ENCODE assay signal across 14 mouse cellular contexts in genomic region chr7:139257752-139258542, GRCm38 (mm10). TPM values are rescaled to one million over a fixed set of nuclear protein-coding genes. Genes with fewer than 3 reads are reported as not detected.
DNase-seq lines count a peak whose midpoint lies in the region; ATAC-seq lines count a peak whose summit lies in the region.
"Had no signal": no experiment of that assay in that cellular context is flagged by ENCODE, and none has a peak within 500 bp of the region (broad histone marks: within the 10 kb centered on the region; RNA-seq: fewer than 3 reads in every experiment).

No protein-coding gene starts in this region.

- H3K36me3 ChIP-seq in heart, embryonic 10.5 days = peaks cover 71% of the 10 kb centered on the region
- no peaks in the 10 kb centered on the region; the same call in 1 of the 2 replicates for H3K36me3 ChIP-seq in embryonic facial prominence, embryonic 11.5 days (replicated peaks; ENCODE audit: control insufficient read depth, insufficient read depth, low read depth, low read length)
- H3K36me3 ChIP-seq in kidney, embryonic 14.5 days (ENCODE audit: control insufficient read depth, insufficient read depth, low read length) = peaks cover 12% of the 10 kb centered on the region; the same call in 1 of the 2 replicates
- H3K36me3 ChIP-seq in lung, embryonic 16.5 days (ENCODE audit: control insufficient read depth, insufficient read depth, low read length) = peaks cover 23% of the 10 kb centered on the region

- H3K27me3 ChIP-seq in heart, embryonic 10.5 days (ENCODE audit: insufficient read depth, poor library complexity, severe bottlenecking) = no peaks in the 10 kb centered on the region
- H3K27me3 ChIP-seq in embryonic facial prominence, embryonic 11.5 days (ENCODE audit: control insufficient read depth, insufficient read depth, low read length) = no peaks in the 10 kb centered on the region
- H3K27me3 ChIP-seq in kidney, embryonic 14.5 days (ENCODE audit: control insufficient read depth, insufficient read depth, low read length) = no peaks in the 10 kb centered on the region
- H3K27me3 ChIP-seq in lung, embryonic 16.5 days (ENCODE audit: control insufficient read depth, insufficient read depth, low read depth, low read length) = no peaks in the 10 kb centered on the region
- H3K27me3 ChIP-seq: neural tube, embryonic 15.5 days had no signal

- H3K27ac ChIP-seq in heart, embryonic 10.5 days = peak overlapping the region; percentile 56
- no peak overlapping the region for H3K27ac ChIP-seq in embryonic facial prominence, embryonic 11.5 days (replicated peaks; ENCODE audit: low read depth, low read length)
- H3K27ac ChIP-seq in kidney, embryonic 14.5 days (ENCODE audit: low read depth, low read length) = peak overlapping the region; percentile 74
- H3K27ac ChIP-seq in lung, embryonic 16.5 days (ENCODE audit: low read length) = peak overlapping the region; percentile 94
- H3K27ac ChIP-seq: midbrain, embryonic 12.5 days; neural tube, embryonic 15.5 days had no signal

- no peak overlapping the region for H3K9ac ChIP-seq in embryonic facial prominence, embryonic 11.5 days (replicated peaks; ENCODE audit: low read length)
- H3K9ac ChIP-seq in kidney, embryonic 14.5 days (ENCODE audit: low read depth, low read length) = no peak overlapping the region
- no peak overlapping the region for H3K9ac ChIP-seq in lung, embryonic 16.5 days (ENCODE audit: low read length)
- H3K9ac ChIP-seq: midbrain, embryonic 12.5 days; neural tube, embryonic 15.5 days had no signal

- no peak for DNase-seq in heart, embryonic 10.5 days (ENCODE audit: low spot score)
- DNase-seq in heart, adult 18-20 months = no peak
- peak; percentile 41 for DNase-seq in embryonic facial prominence, embryonic 11.5 days (ENCODE audit: low spot score)
- DNase-seq in layer of hippocampus, postnatal 10 days (ENCODE audit: low spot score in 2 of 2) = no peak
- no peak for DNase-seq in cerebellum, adult 18-20 months
- DNase-seq: adrenal gland, postnatal 10 days; cerebellum, postnatal 10 days; gastrocnemius, postnatal 14 days; liver had no signal

- peaks cover 50% of the 10 kb centered on the region for H3K4me1 ChIP-seq in heart, embryonic 10.5 days
- H3K4me1 ChIP-seq in embryonic facial prominence, embryonic 11.5 days (ENCODE audit: control insufficient read depth, insufficient read depth, low read length) = no peaks in the 10 kb centered on the region
- peaks cover 4% of the 10 kb centered on the region; the same call in 1 of the 2 replicates for H3K4me1 ChIP-seq in kidney, embryonic 14.5 days (ENCODE audit: control insufficient read depth, insufficient read depth, low read length)
- H3K4me1 ChIP-seq in lung, embryonic 16.5 days (replicated peaks; ENCODE audit: control insufficient read depth, insufficient read depth, low read length) = peaks cover 30% of the 10 kb centered on the region
- H3K4me1 ChIP-seq: midbrain, embryonic 12.5 days had no signal

- no peak overlapping the region for H3K4me2 ChIP-seq in embryonic facial prominence, embryonic 11.5 days (ENCODE audit: low read depth, low read length)
- no peak overlapping the region for H3K4me2 ChIP-seq in kidney, embryonic 14.5 days (replicated peaks; ENCODE audit: low read depth, low read length)
- no peak overlapping the region for H3K4me2 ChIP-seq in lung, embryonic 16.5 days (ENCODE audit: low read depth, low read length)
- H3K4me2 ChIP-seq: midbrain, embryonic 12.5 days; neural tube, embryonic 15.5 days had no signal

- 46% methylated on average over 10 of the region's 10 CpGs for WGBS in heart, embryonic 10.5 days
- WGBS in embryonic facial prominence, embryonic 11.5 days = 70% methylated on average over 10 of the region's 10 CpGs
- 72% methylated on average over 10 of the region's 10 CpGs for WGBS in kidney, embryonic 14.5 days
- 45% methylated on average over 10 of the region's 10 CpGs for WGBS in lung, embryonic 16.5 days

- no peaks in the 10 kb centered on the region for H3K9me3 ChIP-seq in heart, embryonic 10.5 days
- H3K9me3 ChIP-seq in embryonic facial prominence, embryonic 11.5 days (replicated peaks; ENCODE audit: control insufficient read depth, low read length) = no peaks in the 10 kb centered on the region
- peaks cover 2% of the 10 kb centered on the region; the same call in 1 of the 2 replicates for H3K9me3 ChIP-seq in kidney, embryonic 14.5 days (ENCODE audit: control insufficient read depth, low read length)
- H3K9me3 ChIP-seq in lung, embryonic 16.5 days (ENCODE audit: control insufficient read depth, low read length) = no peaks in the 10 kb centered on the region
- H3K9me3 ChIP-seq: midbrain, embryonic 12.5 days; neural tube, embryonic 15.5 days had no signal

- ATAC-seq in embryonic facial prominence, embryonic 11.5 days (replicated peaks; ENCODE audit: insufficient number of reproducible peaks, low FRiP score, low TSS enrichment, low read depth) = no peak
- ATAC-seq in kidney, embryonic 14.5 days (ENCODE audit: low FRiP score, low TSS enrichment) = peak; percentile 71
- peak; percentile 93 for ATAC-seq in lung, embryonic 16.5 days (ENCODE audit: low read depth)
- no peak for ATAC-seq in cerebellum, adult (ENCODE audit: insufficient number of reproducible peaks, low FRiP score, low TSS enrichment)

- H3K4me3 ChIP-seq in heart, embryonic 10.5 days = no peak overlapping the region
- H3K4me3 ChIP-seq in embryonic facial prominence, embryonic 11.5 days (ENCODE audit: low read depth, low read length) = no peak overlapping the region
- no peak overlapping the region for H3K4me3 ChIP-seq in kidney, embryonic 14.5 days (ENCODE audit: low read length)
- H3K4me3 ChIP-seq in lung, embryonic 16.5 days (ENCODE audit: low read length) = no peak overlapping the region
- H3K4me3 ChIP-seq: midbrain, embryonic 12.5 days; neural tube, embryonic 15.5 days had no signal

RNA-seq across cellular contexts. Expression of gene Pwwp2b, which starts 9.7 kb away (rescaled TPM):
- 10.5 and 11.1 TPM in 2 replicates for polyA plus RNA-seq in heart, embryonic 10.5 days (2016; fragmentation: Nextera tagmentation; extraction: Ambion mirVana)
- 10 to 100 TPM in 1 of 2 experiments, 1 to 10 TPM in 1; 8.8 to 11.3 TPM for total RNA-seq in heart, adult 18-20 months (2021)
- polyA plus RNA-seq in embryonic facial prominence, embryonic 11.5 days (2014; fragmentation: Nextera tagmentation; extraction: Ambion mirVana) = 5.0 and 5.1 TPM in 2 replicates
- polyA plus RNA-seq in kidney, embryonic 14.5 days (2014; fragmentation: Nextera tagmentation; extraction: Ambion mirVana) = 5.3 and 7.3 TPM in 2 replicates
- polyA plus RNA-seq in lung, embryonic 16.5 days (2015; fragmentation: Nextera tagmentation; extraction: Ambion mirVana) = 14.8 and 16.8 TPM in 2 replicates
- 10 to 100 TPM; 20.9 to 23.3 TPM for total RNA-seq in layer of hippocampus, postnatal 10 days (2021)

RNA-seq across cellular contexts. Expression of gene Stk32c, which starts 44.8 kb away (rescaled TPM):
- polyA plus RNA-seq in heart, embryonic 10.5 days (2016; fragmentation: Nextera tagmentation; extraction: Ambion mirVana) = not detected in 2 replicates
- total RNA-seq in heart, adult 18-20 months (2021) = under 1 TPM; 0.51 to 0.92 TPM
- 0.31 and 0.36 TPM in 2 replicates for polyA plus RNA-seq in embryonic facial prominence, embryonic 11.5 days (2014; fragmentation: Nextera tagmentation; extraction: Ambion mirVana)
- polyA plus RNA-seq in kidney, embryonic 14.5 days (2014; fragmentation: Nextera tagmentation; extraction: Ambion mirVana) = 0.29 TPM in 1 of 2 replicates, not detected in the other
- 0.18 TPM in 1 of 2 replicates, not detected in the other for polyA plus RNA-seq in lung, embryonic 16.5 days (2015; fragmentation: Nextera tagmentation; extraction: Ambion mirVana)
- total RNA-seq in layer of hippocampus, postnatal 10 days (2021) = 10 to 100 TPM; 57.8 to 65.0 TPM

RNA-seq across cellular contexts. Expression of gene Lrrc27, which starts 45.2 kb away (rescaled TPM):
- polyA plus RNA-seq in heart, embryonic 10.5 days (2016; fragmentation: Nextera tagmentation; extraction: Ambion mirVana) = 4.5 TPM in 2 replicates
- total RNA-seq in heart, adult 18-20 months (2021) = 10 to 100 TPM; 13.6 to 16.2 TPM
- 5.8 and 5.9 TPM in 2 replicates for polyA plus RNA-seq in embryonic facial prominence, embryonic 11.5 days (2014; fragmentation: Nextera tagmentation; extraction: Ambion mirVana)
- 5.7 and 6.6 TPM in 2 replicates for polyA plus RNA-seq in kidney, embryonic 14.5 days (2014; fragmentation: Nextera tagmentation; extraction: Ambion mirVana)
- polyA plus RNA-seq in lung, embryonic 16.5 days (2015; fragmentation: Nextera tagmentation; extraction: Ambion mirVana) = 3.3 and 4.3 TPM in 2 replicates
- 1 to 10 TPM; 4.3 TPM for total RNA-seq in layer of hippocampus, postnatal 10 days (2021)

Comparison
In these comparisons a context has a peak if more than half of its experiments do, and no peak if none do; other contexts are left out.
1. ATAC-seq: peak in kidney, embryonic 14.5 days (single experiment) and lung, embryonic 16.5 days (single experiment); none in embryonic facial prominence, embryonic 11.5 days (single experiment) and cerebellum, adult (single experiment).